Mouse (Mus musculus): ENCODE measurements around the gene Furin. TPM values are rescaled to one million over a fixed set of nuclear protein-coding genes. Genes with fewer than 3 reads are reported as not detected.

The Furin gene
- total RNA-seq, 2 experiments from 2014 or later, result 38.0 to 40.7 TPM

- intact Hi-C loops (cut with DNase I), result no loop called here
- Histone ChIP-seq H3K27ac (no peak overlapping the region), H3K4me3 (no peak overlapping the region)
- no peak for TF ChIP-seq CTCF (IDR thresholded peaks at IDR 0.05)
- no peak for DNase-seq (ENCODE audit: extremely low spot score in 1 of 2, low spot score in 2 of 2)
Measured at GRCm38 (mm10) chr7:80410380-80410779, 5.1 kb upstream of the Furin start.

GRCm38 (mm10) chr7:80407712-80408111 lies 2.5 kb upstream of the Furin start:
- Histone ChIP-seq H3K4me3 (no peak overlapping the region), H3K27ac (no peak overlapping the region)
- TF ChIP-seq CTCF (IDR thresholded peaks at IDR 0.05), result no peak
- intact Hi-C loops (cut with DNase I), result no loop called here
- DNase-seq (ENCODE audit: extremely low spot score in 1 of 2, low spot score in 2 of 2), result no peak

- intact Hi-C loops (cut with DNase I), result no loop called here
- no peak for TF ChIP-seq CTCF (IDR thresholded peaks at IDR 0.05)
- H3K4me3 ChIP-seq, result no peak overlapping the region
Measured at GRCm38 (mm10) chr7:80406186-80406585, 950 bp upstream of the Furin start.

GRCm38 (mm10) chr7:80404101-80404894 lies 938 bp downstream of the Furin start:
- TF ChIP-seq CTCF (IDR thresholded peaks at IDR 0.05), result no peak
- intact Hi-C loops (cut with DNase I), result no loop called here
- DNase-seq (ENCODE audit: extremely low spot score in 1 of 2, low spot score in 2 of 2), result no peak

More at GRCm38 (mm10) chr7:80406186-80406585, 950 bp upstream of the Furin start:
- no peak for DNase-seq (ENCODE audit: extremely low spot score in 1 of 2, low spot score in 2 of 2)
- H3K27ac ChIP-seq, result no peak overlapping the region

GRCm38 (mm10) chr7:80403551-80403950 lies 1.7 kb downstream of the Furin start:
- intact Hi-C loops (cut with DNase I), result no loop called here
- Histone ChIP-seq H3K27ac (peak overlapping the region; percentile 88), H3K4me3 (peak overlapping the region; percentile 52)
- TF ChIP-seq CTCF (IDR thresholded peaks at IDR 0.05), result no peak
- DNase-seq (ENCODE audit: extremely low spot score in 1 of 2, low spot score in 2 of 2), result peak; percentile 32 to 40

More at GRCm38 (mm10) chr7:80404101-80404894, 938 bp downstream of the Furin start:
- no peak overlapping the region for H3K4me3 ChIP-seq
- peak overlapping the region; percentile 32; the same call in 1 of the 2 replicates for H3K27ac ChIP-seq

GRCm38 (mm10) chr7:80402651-80403321 lies 2.5 kb downstream of the Furin start:
- H3K4me3 ChIP-seq, result peak overlapping the region; percentile 89
- peak overlapping the region; percentile 88 for H3K27ac ChIP-seq
- TF ChIP-seq CTCF (IDR thresholded peaks at IDR 0.05), result no peak
- DNase-seq (ENCODE audit: extremely low spot score in 1 of 2, low spot score in 2 of 2), result peak; percentile 59 to 65
- intact Hi-C loops (cut with DNase I), result no loop called here

GRCm38 (mm10) chr7:80401860-80402641 lies 3.2 kb downstream of the Furin start:
- Histone ChIP-seq H3K27ac (peak overlapping the region; percentile 90), H3K4me3 (peak overlapping the region; percentile 89)
- intact Hi-C loops (cut with DNase I), result no loop called here
- no peak; the same call in 1 of the 2 replicates for TF ChIP-seq CTCF (IDR thresholded peaks at IDR 0.05)
- DNase-seq (ENCODE audit: extremely low spot score in 1 of 2, low spot score in 2 of 2), result peak; percentile 37

GRCm38 (mm10) chr7:80401041-80401859 lies 4.0 kb downstream of the Furin start:
- no peak for TF ChIP-seq CTCF (IDR thresholded peaks at IDR 0.05)
- Histone ChIP-seq H3K4me3 (peak overlapping the region; percentile 89), H3K27ac (peak overlapping the region; percentile 90)
- peak in 1 of 2 experiments; percentile 28 for DNase-seq (ENCODE audit: extremely low spot score in 1 of 2, low spot score in 2 of 2)
- intact Hi-C loops (cut with DNase I), result no loop called here

- Histone ChIP-seq H3K4me3 (peak overlapping the region; percentile 26), H3K27ac (peak overlapping the region; percentile 40)
- no peak for TF ChIP-seq CTCF (IDR thresholded peaks at IDR 0.05)
- intact Hi-C loops (cut with DNase I), result no loop called here
- DNase-seq (ENCODE audit: extremely low spot score in 1 of 2, low spot score in 2 of 2), result no peak
Measured at GRCm38 (mm10) chr7:80400571-80400970, 4.7 kb downstream of the Furin start.

- H3K27ac ChIP-seq, result peak overlapping the region; percentile 40
- peak overlapping the region; percentile 26; the same call in 1 of the 2 replicates for H3K4me3 ChIP-seq
- no peak for DNase-seq (ENCODE audit: extremely low spot score in 1 of 2, low spot score in 2 of 2)
- no peak; the same call in 1 of the 2 replicates for TF ChIP-seq CTCF (IDR thresholded peaks at IDR 0.05)
- intact Hi-C loops (cut with DNase I), result no loop called here
Measured at GRCm38 (mm10) chr7:80400099-80400498, 5.1 kb downstream of the Furin start.

Measured in left cerebral cortex, adult 2 months (tissue).